Mouse (Mus musculus): ENCODE measurements around the gene Hoxa4. TPM values are rescaled to one million over a fixed set of nuclear protein-coding genes. Genes with fewer than 3 reads are reported as not detected.

The Hoxa4 gene
- polyA plus RNA-seq, 1 experiment: 2.4 TPM

- 71% methylated on average over 5 of the region's 5 CpGs for WGBS
- H3K4me1 ChIP-seq (ENCODE audit: control insufficient read depth, insufficient read depth, insufficient read length, low read length): peaks cover 10% of the 10 kb centered on the region; the same call in 1 of the 2 replicates
- H3K27ac ChIP-seq (ENCODE audit: insufficient read depth, low read depth, low read length): peak overlapping the region; percentile 67
- H3K27me3 ChIP-seq (ENCODE audit: control insufficient read depth, insufficient read depth, low read length): peaks cover 38% of the 10 kb centered on the region
- no peaks in the 10 kb centered on the region for H3K36me3 ChIP-seq (ENCODE audit: control insufficient read depth, insufficient read depth, low read length)
- no peak for TF ChIP-seq CTCF (IDR thresholded peaks at IDR 0.05; ENCODE audit: extremely low read depth, insufficient read length, insufficient replicate concordance, low read depth, low read length)
- no peak for TF ChIP-seq POLR2A (IDR thresholded peaks at IDR 0.05; ENCODE audit: low read depth, low read length)
- H3K4me3 ChIP-seq (ENCODE audit: low read depth, low read length): no peak overlapping the region
Observed at GRCm38 (mm10) chr6:52170898-52171223, 20.7 kb downstream of the Hoxa4 start.

DNA sequence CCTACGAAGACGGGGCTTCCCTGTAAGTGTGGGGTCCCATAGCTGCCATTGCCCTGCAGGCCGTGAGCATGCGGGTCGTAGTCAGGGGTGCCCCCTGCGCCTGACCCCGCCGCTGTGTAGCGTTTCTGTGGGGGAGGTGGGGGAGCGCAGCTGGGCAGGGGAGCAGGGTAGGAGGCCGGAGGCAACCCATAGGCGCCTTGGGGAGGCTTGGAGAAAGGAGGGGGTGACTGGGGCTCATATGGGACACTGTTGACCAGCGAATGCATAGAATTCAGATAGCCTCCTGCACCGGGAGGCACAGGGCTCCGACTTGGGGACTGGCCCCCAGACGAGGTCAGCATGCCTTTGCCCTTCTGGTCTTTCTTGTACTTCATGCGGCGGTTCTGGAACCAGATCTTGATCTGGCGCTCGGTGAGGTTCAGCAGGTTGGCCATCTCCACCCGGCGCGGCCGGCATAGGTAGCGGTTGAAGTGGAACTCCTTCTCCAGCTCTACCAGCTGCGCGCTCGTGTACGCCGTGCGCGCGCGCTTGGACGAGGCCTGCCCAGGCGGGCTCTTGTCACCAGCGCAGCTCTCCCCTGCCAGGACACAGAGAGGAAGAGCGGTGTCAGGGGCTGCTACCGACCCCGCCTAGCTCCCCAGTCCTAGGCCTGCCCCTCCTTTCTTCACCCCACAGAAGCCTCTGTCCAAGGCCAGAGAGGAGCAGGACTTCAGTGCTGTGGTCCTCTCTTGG, 21.2 kb downstream of the Hoxa4 start:
- peaks cover 10% of the 10 kb centered on the region; the same call in 1 of the 2 replicates for H3K4me1 ChIP-seq (ENCODE audit: control insufficient read depth, insufficient read depth, insufficient read length, low read length)
- peak overlapping the region; percentile 67 for H3K27ac ChIP-seq (ENCODE audit: insufficient read depth, low read depth, low read length)
- peak overlapping the region; percentile 30 for H3K4me3 ChIP-seq (ENCODE audit: low read depth, low read length)
- no peak for TF ChIP-seq CTCF (IDR thresholded peaks at IDR 0.05; ENCODE audit: extremely low read depth, insufficient read length, insufficient replicate concordance, low read depth, low read length)
- no peak for TF ChIP-seq POLR2A (IDR thresholded peaks at IDR 0.05; ENCODE audit: low read depth, low read length)
- 74% methylated on average over 40 of the region's 40 CpGs for WGBS
- H3K36me3 ChIP-seq (ENCODE audit: control insufficient read depth, insufficient read depth, low read length): no peaks in the 10 kb centered on the region
- H3K27me3 ChIP-seq (ENCODE audit: control insufficient read depth, insufficient read depth, low read length): peaks cover 35% of the 10 kb centered on the region

DNA sequence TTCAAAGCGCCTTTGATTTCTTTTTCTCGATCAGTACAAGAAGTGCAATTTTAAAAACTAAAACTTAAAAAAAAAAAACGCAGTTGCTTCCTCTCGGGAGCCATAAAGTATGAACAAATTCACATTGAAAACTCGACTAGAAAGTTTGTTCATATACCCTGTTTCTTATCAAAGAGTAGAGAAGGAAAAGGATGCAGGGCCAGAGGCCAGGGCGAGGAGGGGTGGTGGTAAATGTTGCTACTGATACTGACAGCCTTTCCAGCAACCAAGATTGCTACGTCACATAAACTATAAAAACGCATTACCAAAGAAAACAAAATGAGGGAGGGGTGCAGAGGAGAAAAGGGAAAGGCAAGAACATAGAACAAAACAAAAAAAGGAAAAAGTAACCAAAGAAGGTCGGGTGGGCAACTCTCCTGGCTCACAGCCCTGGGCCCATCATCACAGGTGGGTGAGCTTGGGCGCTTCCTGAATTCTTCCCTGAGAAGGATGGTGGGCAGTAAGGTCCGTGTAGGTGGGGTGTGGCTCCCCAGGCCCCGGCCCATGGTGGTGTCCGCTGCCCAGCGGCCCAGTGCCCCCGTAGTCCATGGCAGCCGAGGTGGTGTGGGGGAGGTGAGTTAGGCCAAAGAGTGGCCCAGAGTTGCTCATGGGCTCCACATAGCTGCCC, 21.9 kb downstream of the Hoxa4 start:
- Histone ChIP-seq H3K27ac (ENCODE audit: insufficient read depth, low read depth, low read length) (peak overlapping the region; percentile 67), H3K4me3 (ENCODE audit: low read depth, low read length) (0 out of 2 replicates have a peak overlapping the region, but pooled peaks have one; percentile 30), H3K27me3 (ENCODE audit: control insufficient read depth, insufficient read depth, low read length) (peaks cover 29% of the 10 kb centered on the region; the same call in 1 of the 2 replicates), H3K36me3 (ENCODE audit: control insufficient read depth, insufficient read depth, low read length) (no peaks in the 10 kb centered on the region), H3K4me1 (ENCODE audit: control insufficient read depth, insufficient read depth, insufficient read length, low read length) (peaks cover 10% of the 10 kb centered on the region; the same call in 1 of the 2 replicates)
- WGBS: 72% methylated on average over 16 of the region's 16 CpGs
- TF ChIP-seq POLR2A (IDR thresholded peaks at IDR 0.05; ENCODE audit: low read depth, low read length) (no peak), CTCF (IDR thresholded peaks at IDR 0.05; ENCODE audit: extremely low read depth, insufficient read length, insufficient replicate concordance, low read depth, low read length) (no peak)

- H3K4me3 ChIP-seq (ENCODE audit: low read depth, low read length): peak overlapping the region; percentile 41
- peaks cover 36% of the 10 kb centered on the region for H3K27me3 ChIP-seq (ENCODE audit: control insufficient read depth, insufficient read depth, low read length)
- TF ChIP-seq POLR2A (IDR thresholded peaks at IDR 0.05; ENCODE audit: low read depth, low read length) (no peak), CTCF (IDR thresholded peaks at IDR 0.05; ENCODE audit: extremely low read depth, insufficient read length, insufficient replicate concordance, low read depth, low read length) (no peak)
- peak overlapping the region; percentile 28 for H3K27ac ChIP-seq (ENCODE audit: insufficient read depth, low read depth, low read length)
- WGBS: 75% methylated on average over 42 of the region's 42 CpGs
- H3K4me1 ChIP-seq (ENCODE audit: control insufficient read depth, insufficient read depth, insufficient read length, low read length): peaks cover 10% of the 10 kb centered on the region; the same call in 1 of the 2 replicates
- H3K36me3 ChIP-seq (ENCODE audit: control insufficient read depth, insufficient read depth, low read length): no peaks in the 10 kb centered on the region
Observed at GRCm38 (mm10) chr6:52168191-52169055, 23.1 kb downstream of the Hoxa4 start.

- no peaks in the 10 kb centered on the region for H3K36me3 ChIP-seq (ENCODE audit: control insufficient read depth, insufficient read depth, low read length)
Observed at GRCm38 (mm10) chr6:52167736-52168161, 23.8 kb downstream of the Hoxa4 start.

GRCm38 (mm10) chr6:52167176-52167575, 24.4 kb downstream of the Hoxa4 start:
- Histone ChIP-seq H3K4me3 (ENCODE audit: low read depth, low read length) (no peak overlapping the region), H3K27ac (ENCODE audit: insufficient read depth, low read depth, low read length) (peak overlapping the region; percentile 52; the same call in 1 of the 2 replicates), H3K27me3 (ENCODE audit: control insufficient read depth, insufficient read depth, low read length) (peaks cover 31% of the 10 kb centered on the region), H3K4me1 (ENCODE audit: control insufficient read depth, insufficient read depth, insufficient read length, low read length) (peaks cover 7% of the 10 kb centered on the region; the same call in 1 of the 2 replicates), H3K36me3 (ENCODE audit: control insufficient read depth, insufficient read depth, low read length) (no peaks in the 10 kb centered on the region)
- WGBS: 73% methylated on average over 1 of the region's 1 CpGs
- no peak for TF ChIP-seq CTCF (IDR thresholded peaks at IDR 0.05; ENCODE audit: extremely low read depth, insufficient read length, insufficient replicate concordance, low read depth, low read length)
- TF ChIP-seq POLR2A (IDR thresholded peaks at IDR 0.05; ENCODE audit: low read depth, low read length): no peak

More at GRCm38 (mm10) chr6:52167736-52168161, 23.8 kb downstream of the Hoxa4 start:
- H3K4me1 ChIP-seq (ENCODE audit: control insufficient read depth, insufficient read depth, insufficient read length, low read length): peaks cover 10% of the 10 kb centered on the region; the same call in 1 of the 2 replicates
- WGBS: 78% methylated on average over 14 of the region's 14 CpGs
- peak overlapping the region; percentile 6 for H3K27ac ChIP-seq (ENCODE audit: insufficient read depth, low read depth, low read length)
- peaks cover 32% of the 10 kb centered on the region for H3K27me3 ChIP-seq (ENCODE audit: control insufficient read depth, insufficient read depth, low read length)
- no peak for TF ChIP-seq CTCF (IDR thresholded peaks at IDR 0.05; ENCODE audit: extremely low read depth, insufficient read length, insufficient replicate concordance, low read depth, low read length)
- no peak for TF ChIP-seq POLR2A (IDR thresholded peaks at IDR 0.05; ENCODE audit: low read depth, low read length)
- peak overlapping the region; percentile 10; the same call in 1 of the 2 replicates for H3K4me3 ChIP-seq (ENCODE audit: low read depth, low read length)

Measured in small intestine, adult 2 months (tissue).